Mouse (Mus musculus): Measurements from ENCODE around the gene Dusp1.

Gene Dusp1

GRCm38 (mm10) chr17:26524801-26525200 lies 37.1 kb downstream of the Dusp1 start:
- no peak for DNase-seq (ENCODE audit: low spot score in 2 of 2)

DNA sequence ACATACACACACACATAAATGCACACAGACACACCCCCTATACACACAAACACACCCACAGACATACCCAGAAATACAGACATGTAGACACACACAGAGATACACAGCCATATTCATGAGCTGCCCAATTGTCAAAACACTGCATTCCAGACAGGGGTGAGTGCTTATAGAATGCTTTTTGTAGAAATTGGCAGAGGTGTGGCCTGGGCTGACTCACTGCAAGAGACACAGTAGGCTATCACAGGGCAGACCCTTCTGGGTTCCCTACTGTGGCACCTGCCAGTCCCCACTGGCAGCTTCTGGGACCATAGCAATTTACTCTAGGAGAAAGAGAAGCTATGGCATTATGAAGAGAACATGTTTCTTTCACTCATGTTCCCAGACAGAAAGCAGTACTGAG lies 37.6 kb downstream of the Dusp1 start:
- no peak for DNase-seq (ENCODE audit: low spot score in 2 of 2)

DNA sequence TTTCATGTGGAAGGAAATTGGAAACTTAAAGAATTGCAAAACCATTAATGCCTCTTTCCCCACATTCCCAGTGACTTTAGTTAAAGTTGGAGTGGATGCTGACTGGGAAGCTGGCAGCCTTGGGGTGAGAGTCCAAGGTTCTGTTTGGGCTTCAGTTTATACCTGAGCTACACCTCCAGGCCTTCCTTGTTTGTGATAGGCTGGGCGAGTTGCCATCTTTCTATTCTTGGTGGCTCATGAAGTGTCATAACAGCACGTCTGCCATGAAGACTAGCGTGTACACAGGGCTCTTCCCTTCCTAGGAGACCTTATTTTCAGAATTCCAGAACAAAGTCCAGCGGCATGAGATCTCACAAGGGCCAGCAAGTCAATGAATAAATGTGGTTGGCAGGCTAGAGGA lies 39.2 kb downstream of the Dusp1 start:
- no peak for DNase-seq (ENCODE audit: low spot score in 2 of 2)

DNA sequence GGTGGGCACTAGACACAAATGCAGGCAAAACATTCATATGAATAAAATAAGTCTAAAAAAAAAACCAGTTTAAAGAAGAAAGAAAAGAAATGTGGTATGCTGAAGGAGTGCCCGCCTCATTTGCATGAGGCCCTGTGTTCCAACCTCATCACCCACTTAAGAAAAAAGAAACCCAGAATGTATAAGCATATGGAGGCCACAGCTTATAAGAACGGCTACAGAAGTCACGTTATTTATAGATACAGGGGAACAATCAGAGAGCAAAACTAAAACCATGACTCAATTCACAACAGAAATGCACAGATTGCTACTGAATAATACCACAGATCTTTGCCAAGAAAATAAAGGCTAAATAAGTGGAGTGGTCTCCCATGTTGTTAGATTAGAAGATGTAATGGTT lies 43.6 kb downstream of the Dusp1 start:
- no peak for DNase-seq (ENCODE audit: low spot score in 2 of 2)

DNA sequence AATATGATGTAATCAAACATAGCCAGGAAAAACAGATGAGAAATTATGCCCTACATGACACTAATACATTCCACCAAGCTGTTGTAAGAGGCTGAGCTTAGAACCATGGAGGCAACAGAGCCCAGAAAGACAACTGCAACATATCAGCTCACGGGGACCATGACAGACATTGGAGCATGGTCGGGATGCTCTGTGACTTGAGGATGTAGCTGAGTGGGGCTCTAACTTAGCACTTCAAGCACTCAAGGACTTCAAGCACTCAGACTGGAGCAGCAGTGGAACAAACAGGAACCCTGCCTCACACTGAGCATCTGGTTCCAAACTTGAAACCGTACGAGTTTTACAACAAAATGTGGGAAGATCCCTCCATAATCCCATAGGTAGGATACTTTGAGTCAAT lies 46.3 kb downstream of the Dusp1 start:
- DNase-seq (ENCODE audit: low spot score in 2 of 2): no peak

DNA sequence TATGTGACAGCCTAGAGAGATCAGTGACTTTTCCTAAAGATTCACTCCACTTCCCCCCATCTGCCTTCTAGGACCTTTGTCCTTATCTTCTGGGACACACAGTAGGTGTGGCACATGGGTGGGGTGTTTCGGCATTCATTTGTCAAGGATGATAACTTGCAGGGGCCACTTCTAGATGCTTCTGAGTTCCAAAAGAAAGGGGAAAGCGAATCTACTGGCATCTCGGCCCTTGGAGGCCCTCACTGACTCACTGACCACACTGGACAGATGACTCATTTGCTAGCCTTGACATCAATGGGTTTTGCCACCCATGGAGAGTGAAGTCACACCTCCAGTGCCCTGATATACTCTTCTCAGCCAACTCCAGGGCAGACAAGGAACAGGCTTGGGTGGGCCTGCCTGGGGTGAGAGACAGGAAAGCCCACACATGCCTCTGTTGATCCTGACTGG lies 47.3 kb downstream of the Dusp1 start:
- no peak for DNase-seq (ENCODE audit: low spot score in 2 of 2)

DNA sequence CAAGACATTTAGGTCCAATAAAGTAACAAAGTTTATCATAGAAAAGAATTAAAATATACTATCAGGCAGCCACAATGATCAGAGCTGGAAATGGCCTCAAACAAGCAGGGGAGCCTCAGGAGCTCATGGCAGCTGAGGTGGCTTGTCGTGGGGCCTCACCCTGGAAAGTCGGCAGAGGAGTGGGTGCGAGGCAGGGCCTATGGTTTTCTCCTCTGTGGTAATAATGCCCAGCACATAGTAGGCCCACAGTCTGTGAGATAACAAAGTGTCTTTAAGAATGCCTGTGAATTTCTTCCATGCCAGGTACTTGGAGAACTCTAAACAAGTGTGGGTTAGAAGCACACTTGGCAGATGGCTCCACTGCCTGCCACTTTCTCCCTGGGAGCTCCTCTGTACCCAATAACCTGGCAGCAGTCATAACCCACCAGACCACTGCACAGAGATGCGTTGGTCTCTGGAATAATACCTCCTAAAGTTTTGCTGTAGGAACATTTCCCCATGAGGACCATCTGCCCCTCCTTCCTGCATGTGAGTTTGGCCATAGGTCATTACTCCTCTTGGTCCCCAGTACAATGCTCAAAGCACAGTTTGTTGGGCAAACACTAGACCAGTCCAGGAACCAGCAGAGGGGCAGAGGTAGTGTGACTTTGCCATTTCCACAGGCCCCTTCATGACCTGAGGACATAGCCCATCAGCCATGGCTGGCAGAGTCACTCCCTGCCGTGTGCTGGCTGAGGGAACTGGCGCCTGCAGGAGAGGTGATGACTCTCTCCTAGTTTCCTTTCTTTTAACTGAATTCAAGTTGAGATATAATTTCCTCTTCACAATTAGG lies 48.3 kb downstream of the Dusp1 start:
- DNase-seq (ENCODE audit: low spot score in 2 of 2): no peak

- DNase-seq (ENCODE audit: low spot score in 2 of 2): no peak
Measured at GRCm38 (mm10) chr17:26512961-26513360, 49.0 kb downstream of the Dusp1 start.

GRCm38 (mm10) chr17:26511816-26512774 lies 49.8 kb downstream of the Dusp1 start:
- DNase-seq (ENCODE audit: low spot score in 2 of 2): no peak

GRCm38 (mm10) chr17:26511256-26511655 lies 50.7 kb downstream of the Dusp1 start:
- DNase-seq (ENCODE audit: low spot score in 2 of 2): no peak

DNA sequence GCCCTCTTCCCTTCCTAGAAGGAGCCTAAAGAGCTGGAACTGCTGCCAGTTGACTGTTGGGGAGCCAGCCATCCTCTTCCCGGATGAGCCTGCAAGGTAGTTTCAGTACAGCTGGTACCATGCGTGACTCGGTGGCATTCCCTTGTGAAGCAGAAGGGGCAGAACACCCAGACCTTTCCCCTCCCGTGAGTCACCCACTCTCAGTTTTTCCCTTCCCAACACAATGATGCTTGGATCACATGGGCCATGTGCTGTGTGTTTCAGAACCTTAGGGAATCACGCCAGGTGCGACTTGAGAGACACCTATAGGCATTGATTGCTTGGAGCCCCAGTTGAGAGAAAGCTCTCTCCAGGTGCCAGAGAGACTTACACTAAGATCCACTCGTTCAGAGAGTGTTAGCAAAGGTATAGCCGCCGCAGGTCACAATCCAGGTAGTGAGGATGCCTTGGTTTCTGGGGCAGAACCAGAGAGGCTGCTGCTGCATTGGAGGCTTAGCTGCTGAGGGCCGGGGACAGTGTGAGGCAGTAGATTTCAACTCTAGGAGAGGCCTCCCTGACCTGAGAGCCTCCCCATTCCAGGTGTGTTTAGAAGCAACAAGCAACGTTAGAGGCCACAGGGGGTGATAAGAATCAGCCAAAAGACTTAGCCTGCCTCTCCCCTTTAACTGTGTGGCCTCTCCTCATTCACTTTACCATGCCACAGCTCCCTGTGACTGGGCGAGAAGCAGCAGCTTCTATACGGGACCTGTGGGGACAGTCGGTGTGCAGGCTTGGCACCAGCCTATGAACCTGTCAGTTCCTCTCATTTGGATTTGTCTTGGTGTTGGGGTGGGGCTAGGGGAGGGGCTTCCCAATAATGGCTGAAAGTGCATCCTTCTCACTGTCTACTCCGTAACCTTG lies 51.5 kb downstream of the Dusp1 start:
- no peak for DNase-seq (ENCODE audit: low spot score in 2 of 2)

GRCm38 (mm10) chr17:26508961-26509771 lies 52.8 kb downstream of the Dusp1 start:
- DNase-seq (ENCODE audit: low spot score in 2 of 2): peak in 1 of 2 experiments; percentile 66

- peak; percentile 89 to 96 for DNase-seq (ENCODE audit: low spot score in 2 of 2)
Measured at GRCm38 (mm10) chr17:26508345-26508960, 53.5 kb downstream of the Dusp1 start.

- peak in 1 of 2 experiments; percentile 80 for DNase-seq (ENCODE audit: low spot score in 2 of 2)
Measured at GRCm38 (mm10) chr17:26507966-26508344, 54.0 kb downstream of the Dusp1 start.

- peak in 1 of 2 experiments; percentile 60 for DNase-seq (ENCODE audit: low spot score in 2 of 2)
Measured at GRCm38 (mm10) chr17:26506997-26507871, 54.7 kb downstream of the Dusp1 start.

DNA sequence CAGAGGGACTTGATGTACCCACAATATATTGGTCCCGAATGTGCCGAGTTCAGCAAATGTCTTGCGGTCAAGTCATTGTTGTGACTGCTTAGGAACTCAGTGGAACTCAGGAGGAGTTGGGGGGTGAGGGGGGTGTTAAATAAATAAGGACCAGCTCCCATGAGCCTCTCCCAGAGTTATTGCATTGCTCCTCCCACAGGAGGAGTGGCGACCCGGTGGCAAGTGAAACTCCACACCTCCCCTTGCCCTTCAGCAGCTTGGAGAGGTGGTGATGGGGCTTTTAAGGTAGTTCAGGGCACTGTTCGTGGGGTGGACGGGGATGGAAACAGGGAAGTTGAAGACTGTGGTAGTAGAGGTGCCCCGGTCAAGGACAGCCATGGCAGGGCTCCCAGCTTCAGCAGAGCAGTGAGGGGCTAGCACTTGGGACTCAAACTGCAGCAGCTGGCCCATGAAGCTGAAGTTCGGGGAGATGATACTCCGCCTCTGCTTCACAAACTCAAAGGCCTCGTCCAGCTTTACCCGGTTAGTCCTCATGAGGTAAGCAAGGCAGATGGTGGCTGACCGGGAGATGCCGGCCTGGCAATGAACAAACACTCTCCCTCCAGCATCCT lies 55.8 kb downstream of the Dusp1 start:
- DNase-seq (ENCODE audit: low spot score in 2 of 2): no peak

GRCm38 (mm10) chr17:26505181-26505581 lies 56.7 kb downstream of the Dusp1 start:
- DNase-seq (ENCODE audit: low spot score in 2 of 2): no peak

DNA sequence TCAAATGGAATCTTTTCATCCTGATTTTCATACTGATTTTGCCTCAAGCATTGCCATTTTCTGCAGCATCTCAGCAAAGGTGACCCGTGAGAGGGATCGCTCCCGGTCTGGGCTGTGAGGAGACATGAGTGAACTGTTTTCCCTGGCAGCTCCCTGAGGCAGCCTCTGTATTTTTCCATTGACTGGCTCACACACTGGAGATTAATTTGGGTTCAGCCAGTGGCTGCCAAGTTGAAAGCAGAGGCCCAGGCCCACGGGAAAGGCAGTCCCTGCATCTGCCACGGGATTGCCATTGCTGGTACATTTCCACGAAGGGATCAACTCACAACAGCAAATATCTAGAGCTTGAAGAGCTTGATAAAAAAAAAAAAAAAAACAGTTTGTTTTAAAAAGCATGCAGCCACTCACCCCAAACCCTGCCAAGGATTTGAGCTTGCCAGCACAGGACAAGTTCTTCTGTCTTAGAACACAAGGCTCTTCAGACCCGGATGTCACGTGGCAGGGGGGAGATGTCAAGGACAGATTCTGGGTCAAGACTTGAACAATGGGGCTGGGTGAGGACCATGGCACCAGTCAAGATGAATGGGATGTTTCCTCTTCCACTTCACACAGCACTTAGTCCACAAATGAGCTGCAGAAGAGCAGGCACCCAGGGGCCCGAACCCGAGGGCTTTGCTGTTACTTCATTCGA lies 57.8 kb downstream of the Dusp1 start:
- peak; percentile 60 to 81 for DNase-seq (ENCODE audit: low spot score in 2 of 2)

Measured in left cerebral cortex, adult 9 months (tissue).